Mouse (Mus musculus): ENCODE results near the gene Map4k5. TPM values are rescaled to one million over a fixed set of nuclear protein-coding genes. Genes with fewer than 3 reads are reported as not detected.

Map4k5 gene
- polyA plus RNA-seq, 1 experiment from 2014 or later, result 33.9 TPM

DNA sequence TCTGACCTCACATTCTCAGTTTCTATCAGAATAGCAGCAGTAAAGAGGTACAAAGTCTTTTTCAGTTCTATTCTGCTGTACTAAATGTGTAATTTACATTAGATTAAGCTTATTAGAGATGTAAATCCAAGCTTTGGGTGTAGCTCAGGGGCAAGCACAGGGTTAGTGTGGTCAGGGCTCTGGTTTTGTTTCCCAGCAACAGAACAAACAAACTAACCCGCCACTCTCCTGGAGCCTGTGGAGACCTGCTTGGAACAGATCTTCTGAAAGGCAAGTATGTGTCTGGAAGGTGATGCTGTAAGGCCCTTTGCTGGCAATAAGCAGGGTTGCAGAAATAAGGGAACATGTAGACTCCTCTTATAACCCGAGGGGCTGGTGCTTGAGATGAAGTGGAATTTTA is 64.8 kb downstream of the Map4k5 start:
- no peak for ATAC-seq (replicated peaks)

DNA sequence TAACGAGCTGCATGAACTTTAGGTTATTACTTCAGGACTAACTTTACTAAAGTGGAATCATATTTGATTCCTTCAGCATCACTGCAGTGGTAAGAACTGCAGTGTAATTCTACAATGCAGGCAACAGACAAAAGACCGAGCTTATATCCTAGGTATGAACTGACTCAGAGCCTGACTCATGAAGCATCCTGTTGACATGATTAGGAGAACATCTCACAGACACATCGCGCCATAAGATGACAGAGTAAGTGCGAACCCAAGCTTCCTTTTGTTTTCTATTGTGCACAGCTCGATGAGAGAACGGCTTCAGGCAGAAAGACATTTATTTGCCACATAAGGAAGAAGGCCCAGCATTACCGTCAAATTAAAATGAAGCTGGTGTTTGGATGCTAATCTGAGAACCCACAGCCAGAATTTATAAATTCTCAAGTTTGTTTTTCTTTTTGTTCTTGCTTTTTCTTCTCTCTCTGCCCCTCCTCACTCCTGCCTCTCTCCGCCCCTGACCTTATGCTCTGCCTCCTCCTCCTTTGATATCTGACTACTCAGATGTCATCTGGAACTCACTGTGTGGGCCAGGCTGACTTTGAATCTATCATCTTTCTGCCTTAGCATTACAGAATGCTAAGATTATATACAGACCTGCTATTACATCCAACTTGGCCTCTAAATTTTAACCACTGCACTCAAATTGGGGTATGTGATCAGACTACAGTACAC is 68.0 kb downstream of the Map4k5 start:
- no peak for ATAC-seq (replicated peaks)
- Histone ChIP-seq H3K36me3 (peaks cover 57% of the 10 kb centered on the region), H3K27me3 (no peaks in the 10 kb centered on the region), H3K4me3 (no peak overlapping the region), H3K9ac (replicated peaks) (no peak overlapping the region), H3K9me3 (no peaks in the 10 kb centered on the region), H3K27ac (replicated peaks) (no peak overlapping the region), H3K4me2 (replicated peaks) (no peak overlapping the region), H3K4me1 (no peaks in the 10 kb centered on the region)
- 89% methylated on average over 9 of the region's 9 CpGs for WGBS

More for the DNA sequence above, 64.8 kb downstream of the Map4k5 start:
- H3K27ac ChIP-seq (replicated peaks), result no peak overlapping the region
- H3K36me3 ChIP-seq, result peaks cover 36% of the 10 kb centered on the region
- H3K4me3 ChIP-seq, result no peak overlapping the region
- H3K4me1 ChIP-seq, result no peaks in the 10 kb centered on the region
- H3K4me2 ChIP-seq (replicated peaks), result no peak overlapping the region
- no peak overlapping the region for H3K9ac ChIP-seq (replicated peaks)
- no peaks in the 10 kb centered on the region for H3K27me3 ChIP-seq
- no peaks in the 10 kb centered on the region for H3K9me3 ChIP-seq
- WGBS, result 49% methylated on average over 2 of the region's 2 CpGs

DNA sequence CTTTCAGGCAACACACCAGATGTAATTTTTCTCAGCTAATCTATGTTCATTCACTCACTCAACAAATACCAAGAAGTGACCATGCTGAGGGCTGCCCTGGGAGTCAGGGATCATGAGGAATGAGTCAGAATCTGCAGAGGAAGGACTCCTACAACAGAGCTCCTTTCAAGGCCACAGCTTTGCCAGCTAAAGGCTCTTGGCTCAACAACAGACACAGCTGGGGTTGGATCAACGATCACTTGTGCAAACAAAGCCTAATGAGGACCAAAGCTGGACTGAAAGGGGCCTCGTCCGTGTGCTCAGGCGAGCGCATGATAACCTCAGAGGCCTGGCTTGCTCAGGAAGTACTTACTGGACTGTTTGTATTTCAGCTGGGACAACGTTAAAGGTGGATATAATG is 78.7 kb downstream of the Map4k5 start:
- no peaks in the 10 kb centered on the region for H3K9me3 ChIP-seq
- H3K4me3 ChIP-seq, result no peak overlapping the region
- 5% methylated on average over 6 of the region's 6 CpGs for WGBS
- H3K36me3 ChIP-seq, result peaks cover 47% of the 10 kb centered on the region
- no peak overlapping the region for H3K9ac ChIP-seq (replicated peaks)
- no peak overlapping the region; the same call in 1 of the 2 replicates for H3K27ac ChIP-seq (replicated peaks)
- H3K27me3 ChIP-seq, result no peaks in the 10 kb centered on the region
- ATAC-seq (replicated peaks), result no peak
- H3K4me1 ChIP-seq, result peaks cover 6% of the 10 kb centered on the region
- H3K4me2 ChIP-seq (replicated peaks), result no peak overlapping the region

DNA sequence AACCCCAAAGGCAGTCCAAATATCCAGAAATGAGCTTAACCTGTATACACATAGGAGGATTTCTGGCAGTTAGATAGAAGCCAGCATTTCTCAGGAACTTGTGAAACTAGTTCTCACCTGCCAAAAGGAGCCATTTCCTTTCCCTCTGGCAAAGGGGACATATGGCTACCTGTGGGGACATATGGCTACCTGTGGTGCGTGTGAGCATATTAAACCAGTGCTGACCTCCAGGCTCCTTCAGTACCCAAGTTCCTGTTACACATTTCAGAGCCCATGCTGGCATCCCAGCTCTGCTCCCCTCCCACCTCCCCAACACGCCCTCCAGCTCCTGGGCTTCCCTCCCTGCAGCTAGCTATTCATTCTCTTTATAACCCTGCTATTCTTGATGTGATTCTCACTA is 79.4 kb downstream of the Map4k5 start:
- 38% methylated on average over 2 of the region's 2 CpGs for WGBS
- Histone ChIP-seq H3K9me3 (no peaks in the 10 kb centered on the region), H3K27ac (replicated peaks) (no peak overlapping the region), H3K4me1 (peaks cover 6% of the 10 kb centered on the region), H3K27me3 (no peaks in the 10 kb centered on the region), H3K4me3 (no peak overlapping the region), H3K4me2 (replicated peaks) (no peak overlapping the region), H3K36me3 (peaks cover 42% of the 10 kb centered on the region), H3K9ac (replicated peaks) (no peak overlapping the region)
- no peak for ATAC-seq (replicated peaks)

DNA sequence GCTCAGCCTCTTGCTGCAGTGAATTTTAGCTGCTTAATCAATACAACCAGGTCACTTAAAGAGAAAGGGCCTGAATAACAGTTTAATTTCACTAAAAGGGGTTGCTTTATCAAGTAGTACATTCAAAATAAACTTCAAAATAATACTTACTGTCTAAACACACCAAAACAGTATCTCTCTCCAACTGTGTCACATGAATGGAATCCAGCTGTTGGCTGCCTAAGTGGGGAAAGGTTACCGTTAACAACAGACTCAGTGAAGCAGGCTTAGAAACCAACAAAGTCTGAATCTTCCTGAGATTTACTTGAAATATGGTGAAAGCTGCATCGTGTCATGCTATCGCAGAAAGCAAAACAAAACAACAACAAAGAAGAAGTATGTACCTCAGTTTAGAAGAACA is 80.0 kb downstream of the Map4k5 start:
- Histone ChIP-seq H3K9me3 (no peaks in the 10 kb centered on the region), H3K4me3 (no peak overlapping the region), H3K4me1 (peaks cover 6% of the 10 kb centered on the region), H3K9ac (replicated peaks) (no peak overlapping the region), H3K27ac (replicated peaks) (no peak overlapping the region), H3K27me3 (no peaks in the 10 kb centered on the region), H3K36me3 (peaks cover 41% of the 10 kb centered on the region), H3K4me2 (replicated peaks) (no peak overlapping the region)
- 59% methylated on average over 3 of the region's 3 CpGs for WGBS
- no peak for ATAC-seq (replicated peaks)

DNA sequence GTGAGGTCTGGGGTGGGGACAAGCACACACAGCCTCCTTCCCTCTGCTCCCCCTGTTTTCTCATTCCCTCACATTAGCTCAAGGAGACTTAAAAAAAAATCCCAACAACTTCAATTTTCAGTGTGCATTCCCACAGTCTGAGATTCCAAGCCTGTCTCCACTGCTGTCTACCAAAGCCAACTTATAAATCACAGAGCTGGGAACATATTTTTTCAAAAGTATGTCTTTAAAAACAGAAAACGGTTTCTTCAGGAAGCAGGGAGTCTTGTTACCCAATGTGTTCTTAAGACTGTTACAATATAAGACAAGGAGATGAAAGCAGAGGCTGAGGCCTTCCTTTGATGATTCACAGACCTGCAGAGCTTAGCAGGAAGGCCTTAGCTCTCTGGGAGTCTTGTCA is 81.0 kb downstream of the Map4k5 start:
- WGBS, result 52% methylated on average over 1 of the region's 1 CpGs
- Histone ChIP-seq H3K27ac (replicated peaks) (no peak overlapping the region), H3K9ac (replicated peaks) (no peak overlapping the region), H3K9me3 (no peaks in the 10 kb centered on the region), H3K36me3 (peaks cover 37% of the 10 kb centered on the region), H3K27me3 (no peaks in the 10 kb centered on the region), H3K4me3 (no peak overlapping the region), H3K4me1 (peaks cover 6% of the 10 kb centered on the region), H3K4me2 (replicated peaks) (no peak overlapping the region)
- no peak for ATAC-seq (replicated peaks)

DNA sequence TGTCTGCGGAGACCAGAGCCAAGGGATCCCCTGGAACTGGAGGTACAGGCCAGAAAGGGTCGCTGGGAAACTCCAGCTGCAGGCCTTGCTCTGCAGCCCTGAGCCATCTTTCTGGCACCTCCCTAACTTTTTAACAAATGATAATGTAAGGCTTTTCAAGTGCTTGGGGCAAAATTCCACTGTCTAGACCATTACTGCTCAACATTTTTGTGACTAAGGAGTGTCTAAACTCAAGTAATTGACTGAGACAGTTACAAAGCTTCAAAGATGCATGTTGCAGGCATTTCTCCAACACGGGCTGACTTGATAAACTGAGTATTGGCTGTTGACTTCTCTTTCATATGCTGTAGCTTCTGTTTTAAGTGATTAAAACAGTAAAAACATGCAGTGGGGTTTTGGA is 83.6 kb downstream of the Map4k5 start:
- peaks cover 33% of the 10 kb centered on the region for H3K36me3 ChIP-seq
- ATAC-seq (replicated peaks), result no peak
- H3K27me3 ChIP-seq, result no peaks in the 10 kb centered on the region
- H3K4me2 ChIP-seq (replicated peaks), result no peak overlapping the region
- peaks cover 4% of the 10 kb centered on the region for H3K4me1 ChIP-seq
- H3K9ac ChIP-seq (replicated peaks), result no peak overlapping the region
- no peak overlapping the region for H3K4me3 ChIP-seq
- WGBS, result 84% methylated on average over 3 of the region's 3 CpGs
- H3K27ac ChIP-seq (replicated peaks), result no peak overlapping the region
- H3K9me3 ChIP-seq, result no peaks in the 10 kb centered on the region

DNA sequence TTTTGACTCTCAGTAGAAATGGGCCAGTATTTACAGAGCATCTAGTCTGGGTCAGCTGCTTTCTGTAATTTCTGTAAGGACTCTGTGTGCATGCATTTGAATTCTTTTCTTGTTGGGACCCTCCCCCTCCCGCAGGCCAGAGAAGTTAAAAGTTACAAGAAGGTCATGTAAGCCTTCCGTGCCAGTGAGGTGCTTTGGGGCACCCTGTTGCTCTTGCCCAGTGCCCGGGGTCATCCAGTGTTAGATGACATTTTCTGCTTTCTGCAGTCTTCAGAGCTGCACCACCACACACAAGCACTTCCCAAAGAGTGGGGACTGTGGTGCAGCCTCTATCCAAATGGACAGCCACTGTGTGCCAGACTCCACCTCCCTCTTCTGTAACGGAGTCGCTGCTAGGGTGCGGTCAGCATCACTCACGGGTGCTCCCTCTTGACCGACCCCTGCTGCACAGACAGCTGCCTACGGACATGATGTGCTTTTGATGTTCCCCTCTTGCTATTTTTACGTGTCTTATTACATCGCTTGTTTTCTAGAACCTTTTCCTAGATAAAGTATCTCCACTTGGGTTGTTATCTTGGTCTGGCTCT is 85.5 kb downstream of the Map4k5 start:
- Histone ChIP-seq H3K27ac (replicated peaks) (no peak overlapping the region), H3K4me1 (no peaks in the 10 kb centered on the region), H3K9ac (replicated peaks) (no peak overlapping the region), H3K36me3 (peaks cover 45% of the 10 kb centered on the region), H3K9me3 (no peaks in the 10 kb centered on the region), H3K4me3 (no peak overlapping the region), H3K4me2 (replicated peaks) (no peak overlapping the region), H3K27me3 (no peaks in the 10 kb centered on the region)
- ATAC-seq (replicated peaks), result no peak
- WGBS, result 88% methylated on average over 11 of the region's 11 CpGs

DNA sequence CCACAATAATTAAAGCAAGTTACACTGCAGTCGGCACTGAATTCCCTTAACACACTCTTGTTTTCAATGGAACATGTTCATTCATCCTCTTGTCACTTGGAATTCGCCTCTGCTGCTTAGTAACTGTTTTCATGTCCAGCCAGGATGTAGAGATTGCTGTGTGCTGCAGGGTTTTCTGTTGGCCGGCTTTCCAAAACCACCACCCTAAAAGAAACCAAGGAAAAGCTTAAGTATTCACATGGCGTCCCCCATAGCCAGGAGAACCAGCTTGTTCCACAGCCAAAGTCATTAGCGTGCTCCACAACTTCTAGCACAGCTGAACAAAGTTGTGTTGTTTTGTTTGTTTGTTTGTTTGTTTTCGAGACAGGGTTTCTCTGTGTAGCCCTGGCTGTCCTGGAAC is 87.9 kb downstream of the Map4k5 start:
- 72% methylated on average over 6 of the region's 6 CpGs for WGBS
- no peaks in the 10 kb centered on the region for H3K4me1 ChIP-seq
- H3K9ac ChIP-seq (replicated peaks), result no peak overlapping the region
- no peak overlapping the region for H3K4me2 ChIP-seq (replicated peaks)
- peaks cover 41% of the 10 kb centered on the region for H3K36me3 ChIP-seq
- no peak overlapping the region for H3K4me3 ChIP-seq
- no peaks in the 10 kb centered on the region for H3K27me3 ChIP-seq
- no peak for ATAC-seq (replicated peaks)
- no peak overlapping the region for H3K27ac ChIP-seq (replicated peaks)
- no peaks in the 10 kb centered on the region for H3K9me3 ChIP-seq

DNA sequence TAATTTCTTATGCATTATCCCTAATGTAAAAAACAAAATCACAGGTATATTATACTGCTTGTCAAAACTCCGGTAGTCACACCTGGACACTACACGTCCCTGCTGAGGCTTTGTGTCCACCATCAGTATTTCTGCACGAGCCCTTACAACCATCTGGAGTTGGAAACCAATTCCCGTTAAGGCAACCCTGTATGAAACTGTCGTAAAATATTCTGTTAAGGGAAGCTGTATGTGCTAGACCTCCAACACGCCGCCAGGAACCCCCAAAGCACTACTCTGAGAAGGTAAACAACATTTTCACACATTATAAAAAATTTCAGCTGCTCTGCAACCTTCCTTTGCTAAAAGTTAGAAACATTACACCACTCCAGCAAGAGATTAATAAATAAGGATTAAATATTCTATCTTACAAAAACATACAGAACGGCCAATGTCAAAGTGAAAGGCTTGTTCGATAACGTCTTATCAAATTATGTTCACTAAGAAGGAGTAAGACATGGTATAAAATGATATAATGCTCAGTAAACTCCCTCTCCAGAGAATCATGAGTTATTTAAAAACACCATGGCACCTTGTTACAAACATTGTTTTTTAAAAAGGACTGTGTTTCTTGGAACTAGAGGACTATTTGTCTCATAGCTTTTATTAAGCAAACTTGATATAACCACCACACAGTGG is 88.5 kb downstream of the Map4k5 start:
- no peaks in the 10 kb centered on the region for H3K9me3 ChIP-seq
- H3K9ac ChIP-seq (replicated peaks), result no peak overlapping the region
- H3K4me1 ChIP-seq, result no peaks in the 10 kb centered on the region
- H3K4me2 ChIP-seq (replicated peaks), result no peak overlapping the region
- H3K36me3 ChIP-seq, result peaks cover 41% of the 10 kb centered on the region
- no peaks in the 10 kb centered on the region for H3K27me3 ChIP-seq
- no peak overlapping the region for H3K4me3 ChIP-seq
- WGBS, result 93% methylated on average over 10 of the region's 10 CpGs
- no peak overlapping the region for H3K27ac ChIP-seq (replicated peaks)
- no peak for ATAC-seq (replicated peaks)

DNA sequence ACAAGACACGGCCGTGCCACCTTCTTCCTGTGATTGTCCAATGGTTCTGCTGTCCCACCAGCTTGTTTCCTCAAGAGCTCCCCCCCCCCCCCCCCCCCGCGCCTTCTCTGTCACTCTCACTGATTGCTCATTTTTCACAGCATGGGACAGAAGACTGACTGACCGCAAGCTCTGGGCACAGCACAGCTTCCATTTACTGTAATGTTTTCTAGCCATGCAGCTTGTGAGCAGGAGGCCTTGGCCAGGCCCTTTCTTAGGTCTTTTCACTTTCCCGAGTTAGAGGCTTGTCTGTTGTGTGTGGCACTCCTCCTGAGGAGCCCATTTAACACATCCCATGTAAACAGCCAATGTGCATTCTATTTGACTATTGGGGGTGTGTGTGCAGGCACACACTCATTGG is 89.8 kb downstream of the Map4k5 start:
- Histone ChIP-seq H3K36me3 (peaks cover 37% of the 10 kb centered on the region), H3K27ac (replicated peaks) (no peak overlapping the region), H3K9me3 (no peaks in the 10 kb centered on the region), H3K4me2 (replicated peaks) (no peak overlapping the region), H3K27me3 (no peaks in the 10 kb centered on the region), H3K4me3 (no peak overlapping the region), H3K9ac (replicated peaks) (no peak overlapping the region), H3K4me1 (no peaks in the 10 kb centered on the region)
- 84% methylated on average over 4 of the region's 6 CpGs for WGBS
- ATAC-seq (replicated peaks), result no peak

DNA sequence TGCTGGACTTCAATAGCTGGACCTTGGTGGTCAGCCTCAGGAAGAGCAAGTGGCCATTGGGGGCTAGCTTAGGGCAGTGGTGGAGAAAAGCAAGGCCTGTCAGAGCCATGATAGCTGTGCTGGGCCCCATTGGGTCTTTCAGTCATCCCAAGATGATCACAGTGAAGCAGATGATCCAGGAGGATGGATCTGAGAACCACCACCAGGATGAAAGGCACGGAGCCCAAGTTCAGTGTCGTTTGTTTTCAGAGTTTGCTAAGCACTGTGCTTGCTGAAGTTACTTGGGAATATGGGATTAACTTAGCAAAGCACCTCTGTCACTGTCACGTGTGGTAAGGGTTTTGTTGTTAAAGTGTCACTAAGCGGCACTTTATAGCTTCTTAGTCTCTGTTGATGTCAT is 92.4 kb downstream of the Map4k5 start:
- H3K27me3 ChIP-seq, result no peaks in the 10 kb centered on the region
- H3K4me1 ChIP-seq, result no peaks in the 10 kb centered on the region
- no peak overlapping the region for H3K27ac ChIP-seq (replicated peaks)
- ATAC-seq (replicated peaks), result no peak
- WGBS, result 90% methylated on average over 4 of the region's 4 CpGs
- H3K4me3 ChIP-seq, result no peak overlapping the region
- H3K36me3 ChIP-seq, result peaks cover 17% of the 10 kb centered on the region; the same call in 1 of the 2 replicates
- no peaks in the 10 kb centered on the region for H3K9me3 ChIP-seq
- no peak overlapping the region for H3K4me2 ChIP-seq (replicated peaks)
- H3K9ac ChIP-seq (replicated peaks), result no peak overlapping the region
